Comparison of ENCODE assay signal across 8 mouse cellular contexts in genomic region chr11:69581814-69582213, GRCm38 (mm10). TPM values are rescaled to one million over a fixed set of nuclear protein-coding genes. Genes with fewer than 3 reads are reported as not detected.
DNase-seq lines count a peak whose midpoint lies in the region; ATAC-seq and TF ChIP-seq lines count a peak whose summit lies in the region.

No protein-coding gene starts in this region.

- H3K4me2 ChIP-seq in kidney, postnatal 0 days (ENCODE audit: low read length) = peak overlapping the region; percentile 80
- H3K4me2 ChIP-seq in intestine, embryonic 16.5 days (ENCODE audit: low read depth, low read length) = peak overlapping the region; percentile 68
- peak overlapping the region; percentile 83 for H3K4me2 ChIP-seq in neural tube, embryonic 13.5 days

- no peak for ATAC-seq in kidney, postnatal 0 days (replicated peaks; ENCODE audit: low FRiP score, low read depth)
- ATAC-seq in intestine, embryonic 16.5 days = no peak
- no peak for ATAC-seq in neural tube, embryonic 13.5 days (ENCODE audit: low read depth)

- H3K4me1 ChIP-seq in kidney, postnatal 0 days (replicated peaks; ENCODE audit: insufficient read depth, low read length) = peaks cover 17% of the 10 kb centered on the region; the same call in 1 of the 2 replicates
- peaks cover 5% of the 10 kb centered on the region for H3K4me1 ChIP-seq in brown adipose tissue, adult 24 weeks (ENCODE audit: control insufficient read depth, insufficient read depth, insufficient read length, low read length)
- H3K4me1 ChIP-seq in intestine, embryonic 16.5 days (ENCODE audit: control insufficient read depth, insufficient read depth, low read length) = peaks cover 28% of the 10 kb centered on the region
- peaks cover 41% of the 10 kb centered on the region for H3K4me1 ChIP-seq in neural tube, embryonic 13.5 days (replicated peaks)

- WGBS in kidney, postnatal 0 days = 1% methylated on average over 8 of the region's 8 CpGs
- WGBS in intestine, embryonic 16.5 days = under 1% methylated on average over 8 of the region's 8 CpGs
- WGBS in neural tube, embryonic 13.5 days = 1% methylated on average over 8 of the region's 8 CpGs

- no peak for TF ChIP-seq CTCF in kidney, postnatal 0 days (IDR thresholded peaks at IDR 0.05; ENCODE audit: low read depth)

- intact Hi-C loops in gastrocnemius, postnatal 36 days (cut with DNase I) = no loop called here
- intact Hi-C loops in gastrocnemius, postnatal 14 days (cut with DNase I; ENCODE audit: low total_unique reads) = no loop called here

- H3K36me3 ChIP-seq in kidney, postnatal 0 days (ENCODE audit: insufficient read depth, low read length) = no peaks in the 10 kb centered on the region
- no peaks in the 10 kb centered on the region for H3K36me3 ChIP-seq in intestine, embryonic 16.5 days (ENCODE audit: control insufficient read depth, insufficient read depth, low read length)
- H3K36me3 ChIP-seq in neural tube, embryonic 13.5 days = no peaks in the 10 kb centered on the region

- peak overlapping the region; percentile 99 for H3K27ac ChIP-seq in kidney, postnatal 0 days
- H3K27ac ChIP-seq in brown adipose tissue, adult 24 weeks (replicated peaks; ENCODE audit: low read depth, low read length) = peak overlapping the region; percentile 51
- H3K27ac ChIP-seq in intestine, embryonic 16.5 days (ENCODE audit: low read length) = peak overlapping the region; percentile 98
- peak overlapping the region; percentile 91 for H3K27ac ChIP-seq in neural tube, embryonic 13.5 days (replicated peaks)

- no peaks in the 10 kb centered on the region for H3K27me3 ChIP-seq in kidney, postnatal 0 days (ENCODE audit: insufficient read depth, low read length)
- no peaks in the 10 kb centered on the region for H3K27me3 ChIP-seq in intestine, embryonic 16.5 days (replicated peaks; ENCODE audit: control insufficient read depth, insufficient read depth, low read length)
- no peaks in the 10 kb centered on the region for H3K27me3 ChIP-seq in neural tube, embryonic 13.5 days

- peak; percentile 48 for DNase-seq in kidney, postnatal 0 days (ENCODE audit: low spot score)
- DNase-seq in kidney, adult 8-10 months = no peak
- DNase-seq in gastrocnemius, postnatal 36 days = no peak
- no peak for DNase-seq in adrenal gland, adult 18-20 months (ENCODE audit: low spot score in 2 of 2)
- DNase-seq in gastrocnemius, postnatal 14 days = no peak

- H3K9ac ChIP-seq in kidney, postnatal 0 days (ENCODE audit: low read depth, low read length) = peak overlapping the region; percentile 88
- peak overlapping the region; percentile 74 for H3K9ac ChIP-seq in intestine, embryonic 16.5 days (ENCODE audit: low read depth, low read length)
- peak overlapping the region; percentile 79 for H3K9ac ChIP-seq in neural tube, embryonic 13.5 days

- H3K9me3 ChIP-seq in kidney, postnatal 0 days (replicated peaks; ENCODE audit: low read length) = no peaks in the 10 kb centered on the region
- no peaks in the 10 kb centered on the region for H3K9me3 ChIP-seq in intestine, embryonic 16.5 days (ENCODE audit: control insufficient read depth, low read length)
- H3K9me3 ChIP-seq in neural tube, embryonic 13.5 days = no peaks in the 10 kb centered on the region

- H3K4me3 ChIP-seq in kidney, postnatal 0 days (replicated peaks; ENCODE audit: low read depth, low read length) = peak overlapping the region; percentile 88
- peak overlapping the region; percentile 89 for H3K4me3 ChIP-seq in brown adipose tissue, adult 24 weeks (ENCODE audit: insufficient read depth, low read depth, low read length)
- peak overlapping the region; percentile 73 for H3K4me3 ChIP-seq in intestine, embryonic 16.5 days (ENCODE audit: low read length)
- peak overlapping the region; percentile 75 for H3K4me3 ChIP-seq in neural tube, embryonic 13.5 days

RNA-seq across cellular contexts. Expression of gene Trp53, which starts 1.7 kb away (rescaled TPM):
- 117 and 121 TPM in 2 replicates for polyA plus RNA-seq in kidney, postnatal 0 days (2015; fragmentation: Nextera tagmentation; extraction: Ambion mirVana)
- polyA plus RNA-seq in brown adipose tissue, adult 24 weeks (2012; ENCODE audit: insufficient read depth, insufficient read length, missing spikeins) = 13.6 and 18.3 TPM in 2 replicates
- polyA plus RNA-seq in intestine, embryonic 16.5 days (2015; fragmentation: Nextera tagmentation; extraction: Ambion mirVana) = 132 and 148 TPM in 2 replicates
- polyA plus RNA-seq in neural tube, embryonic 13.5 days (2015; fragmentation: Nextera tagmentation; extraction: Ambion mirVana) = 76.0 and 77.6 TPM in 2 replicates
- total RNA-seq in gastrocnemius, postnatal 36 days (2021) = 10 to 100 TPM; 10.7 to 15.8 TPM
- total RNA-seq in adrenal gland, adult 18-20 months (2021) = 10 to 100 TPM; 48.4 to 53.4 TPM
- total RNA-seq in gastrocnemius, postnatal 14 days (2021) = 10 to 100 TPM; 15.2 to 22.7 TPM

RNA-seq across cellular contexts. Expression of gene Wrap53, which starts 1.8 kb away (rescaled TPM):
- 17.9 and 19.4 TPM in 2 replicates for polyA plus RNA-seq in kidney, postnatal 0 days (2015; fragmentation: Nextera tagmentation; extraction: Ambion mirVana)
- 10.7 and 10.9 TPM in 2 replicates for polyA plus RNA-seq in brown adipose tissue, adult 24 weeks (2012; ENCODE audit: insufficient read depth, insufficient read length, missing spikeins)
- 24.5 and 26.6 TPM in 2 replicates for polyA plus RNA-seq in intestine, embryonic 16.5 days (2015; fragmentation: Nextera tagmentation; extraction: Ambion mirVana)
- 18.1 and 19.7 TPM in 2 replicates for polyA plus RNA-seq in neural tube, embryonic 13.5 days (2015; fragmentation: Nextera tagmentation; extraction: Ambion mirVana)
- 1 to 10 TPM; 2.6 to 2.8 TPM for total RNA-seq in gastrocnemius, postnatal 36 days (2021)
- 10 to 100 TPM in 1 of 2 experiments, 1 to 10 TPM in 1; 9.6 to 10.9 TPM for total RNA-seq in adrenal gland, adult 18-20 months (2021)
- 1 to 10 TPM; 3.5 to 4.0 TPM for total RNA-seq in gastrocnemius, postnatal 14 days (2021)

RNA-seq across cellular contexts. Expression of gene Efnb3, which starts 21.8 kb away (rescaled TPM):
- polyA plus RNA-seq in kidney, postnatal 0 days (2015; fragmentation: Nextera tagmentation; extraction: Ambion mirVana) = 7.7 and 7.8 TPM in 2 replicates
- polyA plus RNA-seq in brown adipose tissue, adult 24 weeks (2012; ENCODE audit: insufficient read depth, insufficient read length, missing spikeins) = not detected in 2 replicates
- 6.3 and 6.8 TPM in 2 replicates for polyA plus RNA-seq in intestine, embryonic 16.5 days (2015; fragmentation: Nextera tagmentation; extraction: Ambion mirVana)
- polyA plus RNA-seq in neural tube, embryonic 13.5 days (2015; fragmentation: Nextera tagmentation; extraction: Ambion mirVana) = 68.1 and 72.0 TPM in 2 replicates
- total RNA-seq in gastrocnemius, postnatal 36 days (2021) = under 1 TPM; 0.23 to 0.62 TPM
- total RNA-seq in adrenal gland, adult 18-20 months (2021) = under 1 TPM; 0.74 to 0.76 TPM
- 1 to 10 TPM in 1 of 2 experiments, under 1 TPM in 1; 0.71 to 1.3 TPM for total RNA-seq in gastrocnemius, postnatal 14 days (2021)

RNA-seq across cellular contexts. Expression of gene Atp1b2, which starts 23.9 kb away (rescaled TPM):
- polyA plus RNA-seq in kidney, postnatal 0 days (2015; fragmentation: Nextera tagmentation; extraction: Ambion mirVana) = 13.7 and 16.3 TPM in 2 replicates
- 6.7 and 8.3 TPM in 2 replicates for polyA plus RNA-seq in brown adipose tissue, adult 24 weeks (2012; ENCODE audit: insufficient read depth, insufficient read length, missing spikeins)
- 6.6 and 6.8 TPM in 2 replicates for polyA plus RNA-seq in intestine, embryonic 16.5 days (2015; fragmentation: Nextera tagmentation; extraction: Ambion mirVana)
- 29.5 and 30.4 TPM in 2 replicates for polyA plus RNA-seq in neural tube, embryonic 13.5 days (2015; fragmentation: Nextera tagmentation; extraction: Ambion mirVana)
- 100 to 1,000 TPM; 380 to 461 TPM for total RNA-seq in gastrocnemius, postnatal 36 days (2021)
- 10 to 100 TPM; 32.8 to 39.8 TPM for total RNA-seq in adrenal gland, adult 18-20 months (2021)
- 100 to 1,000 TPM; 384 to 403 TPM for total RNA-seq in gastrocnemius, postnatal 14 days (2021)

RNA-seq across cellular contexts. Expression of gene Dnah2, which starts 32.9 kb away (rescaled TPM):
- polyA plus RNA-seq in kidney, postnatal 0 days (2015; fragmentation: Nextera tagmentation; extraction: Ambion mirVana) = 0.32 and 0.52 TPM in 2 replicates
- polyA plus RNA-seq in brown adipose tissue, adult 24 weeks (2012; ENCODE audit: insufficient read depth, insufficient read length, missing spikeins) = not detected in 2 replicates
- 0.93 and 1.0 TPM in 2 replicates for polyA plus RNA-seq in intestine, embryonic 16.5 days (2015; fragmentation: Nextera tagmentation; extraction: Ambion mirVana)
- polyA plus RNA-seq in neural tube, embryonic 13.5 days (2015; fragmentation: Nextera tagmentation; extraction: Ambion mirVana) = 2.2 and 2.7 TPM in 2 replicates
- total RNA-seq in gastrocnemius, postnatal 36 days (2021) = under 1 TPM; 0.13 to 0.27 TPM
- under 1 TPM; 0.13 TPM for total RNA-seq in adrenal gland, adult 18-20 months (2021)
- total RNA-seq in gastrocnemius, postnatal 14 days (2021) = under 1 TPM; 0.06 to 0.07 TPM
